8 mouse cellular contexts compared by ENCODE assay signal in the genomic region with DNA sequence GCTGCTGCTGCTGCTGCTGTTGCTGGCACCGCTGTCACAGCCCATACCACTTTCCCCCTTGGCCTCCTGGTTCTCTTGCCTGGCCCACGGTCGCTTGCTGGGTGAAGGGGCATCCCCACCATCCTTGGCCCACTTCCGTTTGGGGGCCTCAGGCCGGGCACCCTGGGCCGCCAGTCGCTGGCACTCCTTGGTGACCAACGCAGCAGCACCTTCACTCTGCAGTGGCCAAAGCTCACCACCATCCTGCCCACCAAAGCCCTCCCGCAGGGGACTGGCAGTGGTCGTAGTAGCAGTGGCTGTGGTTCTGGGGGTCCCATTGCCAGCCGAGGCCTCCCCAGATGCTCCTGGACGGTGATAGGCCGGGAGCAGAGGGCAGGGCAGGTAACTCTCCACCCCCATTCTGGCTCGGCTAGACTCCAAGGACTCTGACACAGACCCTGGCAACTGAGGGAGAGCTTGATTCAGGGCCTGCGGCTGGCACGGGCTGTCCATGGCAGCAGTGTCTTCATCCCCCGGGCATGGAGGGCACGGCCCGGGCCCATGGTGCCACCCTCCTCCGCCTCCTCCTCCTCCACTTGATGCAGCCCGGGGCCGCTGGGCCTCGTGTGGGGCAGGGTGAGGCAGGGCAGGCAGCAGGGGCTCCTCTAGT. TPM values are rescaled to one million over a fixed set of nuclear protein-coding genes. Genes with fewer than 3 reads are reported as not detected.
DNase-seq lines count a peak whose midpoint lies in the region; ATAC-seq lines count a peak whose summit lies in the region.

No protein-coding gene starts in this region.

- no peaks in the 10 kb centered on the region for H3K9me3 ChIP-seq in heart, embryonic 14.5 days (ENCODE audit: control insufficient read depth, low read length)

- peak overlapping the region; percentile 87 for H3K9ac ChIP-seq in heart, embryonic 14.5 days (ENCODE audit: low read length)

- peaks cover 43% of the 10 kb centered on the region for H3K36me3 ChIP-seq in heart, embryonic 14.5 days (ENCODE audit: control insufficient read depth, insufficient read depth, low read length)

- DNase-seq in ovary, postnatal 36 days (ENCODE audit: low spot score), result peak; percentile 50
- no peak for DNase-seq in ovary, postnatal 10 days (ENCODE audit: low spot score)
- peak; percentile 84 for DNase-seq in cerebellum, adult 9-11 months
- peak; percentile 56 to 73 for DNase-seq in kidney, postnatal 36 days
- peak; percentile 70 for DNase-seq in skeletal muscle tissue, adult 2 months (ENCODE audit: low read depth, low spot score)
- no peak for DNase-seq in urinary bladder, postnatal 10 days (ENCODE audit: low spot score)
- DNase-seq in B cell, adult 2 months, result no peak

- peak overlapping the region in 1 of 2 experiments; percentile 98; a peak in 1 of 4 replicates for H3K27ac ChIP-seq in heart, embryonic 14.5 days (replicated peaks in 1 of 2; ENCODE audit: control insufficient read depth in 1 of 2, insufficient read depth in 1 of 2, low read depth in 2 of 2, low read length in 2 of 2)

- H3K4me2 ChIP-seq in heart, embryonic 14.5 days (ENCODE audit: low read length), result peak overlapping the region; percentile 83

- no peak for ATAC-seq in heart, embryonic 14.5 days (ENCODE audit: insufficient number of reproducible peaks, insufficient read depth, low FRiP score, low read depth)

- H3K27me3 ChIP-seq in heart, embryonic 14.5 days (ENCODE audit: control insufficient read depth, insufficient read depth, low read length), result no peaks in the 10 kb centered on the region

- peaks cover 31 to 58% of the 10 kb centered on the region in 2 experiments for H3K4me1 ChIP-seq in heart, embryonic 14.5 days (ENCODE audit: control insufficient read depth in 2 of 2, insufficient read depth in 2 of 2, low read length in 2 of 2)

- peak overlapping the region; percentile 72 to 77 for H3K4me3 ChIP-seq in heart, embryonic 14.5 days (ENCODE audit: control insufficient read depth in 1 of 2, insufficient read depth in 1 of 2, low read depth in 1 of 2, low read length in 2 of 2)

- WGBS in heart, embryonic 14.5 days, result 71% methylated on average over 23 of the region's 23 CpGs

RNA-seq across cellular contexts. Expression of a gene that starts 1.5 kb away (rescaled TPM):
- 26.7 and 31.2 TPM in 2 replicates for polyA plus RNA-seq in heart, embryonic 14.5 days (2014; fragmentation: Nextera tagmentation; extraction: Ambion mirVana)

RNA-seq across cellular contexts. Expression of a gene that starts 11.6 kb away (rescaled TPM):
- 0.22 TPM in 1 of 2 replicates, not detected in the other for polyA plus RNA-seq in heart, embryonic 14.5 days (2014; fragmentation: Nextera tagmentation; extraction: Ambion mirVana)

RNA-seq across cellular contexts. Expression of a gene that starts 13.6 kb away (rescaled TPM):
- polyA plus RNA-seq in heart, embryonic 14.5 days (2014; fragmentation: Nextera tagmentation; extraction: Ambion mirVana), result 42.4 and 43.4 TPM in 2 replicates

RNA-seq across cellular contexts. Expression of a gene that starts 15.8 kb away (rescaled TPM):
- polyA plus RNA-seq in heart, embryonic 14.5 days (2014; fragmentation: Nextera tagmentation; extraction: Ambion mirVana), result not detected in 2 replicates

RNA-seq across cellular contexts. Expression of a gene that starts 15.8 kb away (rescaled TPM):
- 0.53 and 1.3 TPM in 2 replicates for polyA plus RNA-seq in heart, embryonic 14.5 days (2014; fragmentation: Nextera tagmentation; extraction: Ambion mirVana)

Comparison
In these comparisons a context has a peak if more than half of its experiments do, and no peak if none do; other contexts are left out.
1. DNase-seq: peak in ovary, postnatal 36 days (single experiment), cerebellum, adult 9-11 months (single experiment), kidney, postnatal 36 days (2 of 2) and skeletal muscle tissue, adult 2 months (single experiment); none in ovary, postnatal 10 days (single experiment), urinary bladder, postnatal 10 days (single experiment) and B cell, adult 2 months (0 of 2).